Mouse (Mus musculus) kidney, adult 2 months (tissue): ENCODE data around the gene Zfp444.

Experiments used
- CTCF ChIP-seq: fragments of 200-500 bp; conservative IDR thresholded peaks from 2 replicates; pipeline ENCODE4 v1.5.1; 2011; ENCODE audit warnings: low read depth, mild to moderate bottlenecking, control low read depth, low read length, moderate library complexity, mixed read lengths; ENCODE audit not compliant: insufficient read depth, insufficient read length
- POLR2A ChIP-seq: fragments of 200-500 bp; IDR thresholded peaks from one replicate; pipeline ENCODE4 v1.6.1; 2011; ENCODE audit warnings: low read depth, low read length, control low read depth

- TF ChIP-seq CTCF = no peak
- TF ChIP-seq POLR2A = no peak
These were observed 10.5 kb upstream of the Zfp444 start for GRCm38 (mm10) chr7:6161541-6161940.
